Mouse (Mus musculus) hindbrain, embryonic 10.5 days (tissue): Measurements from ENCODE around the gene Stk38l. TPM values are rescaled to one million over a fixed set of nuclear protein-coding genes. Genes with fewer than 3 reads are reported as not detected.
"Not testable (repeated sequence)": the region's sequence is repeated elsewhere in the genome, so short reads cannot be mapped to it uniquely, and the experiment has no call there.

Experiments
- DNase-seq: peaks from one replicate; pipeline ENCODE4 v3.0.0-alpha.2; 2017; ENCODE audit warnings: low spot score
- H3K27ac ChIP-seq: fragments of 300-500 bp; sonication (generic); 2 replicates; pipeline ENCODE4 v1.5.1; 2016; ENCODE audit warnings: mild to moderate bottlenecking, moderate library complexity
- H3K27me3 ChIP-seq: fragments of 300-500 bp; sonication (generic); 2 replicates; pipeline ENCODE4 v1.6.1; 2016; ENCODE audit warnings: mild to moderate bottlenecking; ENCODE audit not compliant: poor library complexity, insufficient read depth, severe bottlenecking
- H3K36me3 ChIP-seq: fragments of 300-500 bp; sonication (generic); 2 replicates; pipeline ENCODE4 v1.6.1; 2016; ENCODE audit warnings: mild to moderate bottlenecking, moderate library complexity
- H3K4me1 ChIP-seq: fragments of 300-500 bp; sonication (generic); replicated peaks from 2 replicates; pipeline ENCODE4 v1.6.1; 2016; ENCODE audit warnings: mild to moderate bottlenecking
- H3K4me3 ChIP-seq: fragments of 300-500 bp; sonication (generic); 2 replicates; pipeline ENCODE4 v1.5.1; 2016; ENCODE audit warnings: mild to moderate bottlenecking, moderate library complexity
- H3K9me3 ChIP-seq: fragments of 300-500 bp; sonication (generic); 2 replicates; pipeline ENCODE4 v1.6.1; 2016; ENCODE audit warnings: mild to moderate bottlenecking, moderate library complexity
- WGBS: fragments of 180-500 bp; shearing (Covaris S2); methylation state at CpG from one replicate; pipeline ENCODE4 v1.1.7; 2016; 5-methylcytosine and 5-hydroxymethylcytosine counted together
- polyA plus RNA-seq: library from polyadenylated mRNA; unstranded; fragments of >200 nt; fragmentation: Nextera tagmentation; extraction: Ambion mirVana; gene quantifications from 2 replicates; pipeline ENCODE4 v1.2.1, GENCODE M21; 2016

The Stk38l gene
- polyA plus RNA-seq, 1 experiment from 2014 or later: 18.0 TPM

DNA sequence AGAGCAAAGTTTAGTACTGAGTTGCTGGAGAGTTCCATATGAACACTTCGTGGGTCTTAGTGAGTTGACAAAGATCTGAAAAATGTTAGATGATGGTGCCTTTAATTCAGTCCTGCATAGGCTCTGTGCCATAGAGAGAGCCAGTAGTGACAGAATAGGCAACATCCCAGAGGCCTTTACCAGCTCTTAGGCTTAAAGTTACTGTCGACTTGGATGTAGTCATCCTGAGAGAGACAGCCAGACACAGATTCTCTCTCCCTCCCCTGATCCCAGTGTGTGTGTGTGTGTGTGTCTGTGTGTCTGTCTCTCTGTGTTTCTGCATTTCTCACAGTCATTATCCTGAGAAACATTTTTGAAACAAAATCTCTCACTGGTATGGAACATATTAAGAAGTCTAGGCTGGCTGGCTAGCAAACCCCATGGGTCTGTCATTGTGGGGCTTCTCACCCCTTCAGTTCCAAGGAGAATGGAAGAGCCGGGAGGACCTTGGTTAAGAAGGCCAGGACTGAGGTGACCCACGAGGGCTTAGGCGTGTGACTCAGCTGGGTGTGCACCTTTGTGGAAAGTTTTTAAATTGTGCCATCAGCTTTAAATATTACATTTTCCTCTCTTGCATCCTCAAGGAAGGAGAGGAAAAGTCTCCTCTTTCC is 17.3 kb downstream of the Stk38l start:
- Histone ChIP-seq H3K27me3 (no peaks in the 10 kb centered on the region), H3K9me3 (no peaks in the 10 kb centered on the region), H3K27ac (no peak overlapping the region), H3K36me3 (no peaks in the 10 kb centered on the region), H3K4me1 (0 out of 2 replicates have a peak, but pooled peaks cover 3% of the 10 kb centered on the region), H3K4me3 (no peak overlapping the region)
- DNase-seq: no peak
- WGBS: 79% methylated on average over 5 of the region's 5 CpGs

DNA sequence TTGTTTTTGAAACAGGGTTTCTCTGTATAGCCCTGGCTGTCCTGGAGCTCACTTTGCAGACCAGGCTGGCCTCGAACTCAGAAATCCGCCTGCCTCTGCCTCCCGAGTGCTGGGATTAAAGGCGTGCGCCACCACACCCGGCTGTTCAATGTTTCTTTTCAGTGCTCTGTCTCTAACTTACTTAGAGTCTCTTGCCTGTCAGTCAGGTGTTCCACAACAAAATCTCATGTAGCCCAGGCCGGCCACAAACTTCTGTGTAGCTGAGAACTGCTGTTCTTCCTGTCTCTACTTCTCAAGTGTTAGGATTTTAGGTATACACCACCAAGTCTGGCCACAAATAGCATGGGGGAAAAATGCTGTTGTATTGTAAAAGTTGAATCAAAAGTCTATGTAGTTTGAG is 19.5 kb downstream of the Stk38l start:
- not testable (repeated sequence) for DNase-seq, H3K4me1 ChIP-seq, H3K27me3 ChIP-seq, H3K4me3 ChIP-seq, H3K27ac ChIP-seq, H3K36me3 ChIP-seq, H3K9me3 ChIP-seq
- 93% methylated on average over 7 of the region's 7 CpGs for WGBS

DNA sequence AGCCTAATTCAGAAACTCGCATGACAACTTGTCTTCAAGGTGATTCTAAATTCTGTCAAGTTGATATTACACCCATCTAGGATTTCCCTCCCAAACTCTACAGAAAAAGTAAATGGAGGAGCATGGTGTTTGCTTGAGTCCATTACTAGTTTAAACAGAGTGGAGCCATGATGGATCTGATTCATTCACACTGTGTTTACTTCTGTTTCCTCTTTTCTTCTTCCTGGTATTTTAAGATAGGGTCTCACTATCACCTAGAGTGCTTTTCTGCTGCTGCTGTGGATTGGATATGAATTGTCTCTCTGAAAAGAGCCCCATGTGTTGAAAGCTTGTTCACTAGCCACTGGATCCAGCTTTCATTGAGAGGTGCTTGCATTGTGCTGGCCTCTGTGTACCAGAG is 20.4 kb downstream of the Stk38l start:
- no peaks in the 10 kb centered on the region for H3K27me3 ChIP-seq
- H3K27ac ChIP-seq: no peak overlapping the region
- H3K36me3 ChIP-seq: no peaks in the 10 kb centered on the region
- no peaks in the 10 kb centered on the region for H3K4me1 ChIP-seq
- H3K9me3 ChIP-seq: no peaks in the 10 kb centered on the region
- DNase-seq: no peak
- WGBS: 96% methylated on average over 1 of the region's 1 CpGs
- H3K4me3 ChIP-seq: no peak overlapping the region

GRCm38 (mm10) chr6:146746577-146746976 is 21.8 kb downstream of the Stk38l start:
- Histone ChIP-seq H3K4me3 (no peak overlapping the region), H3K27me3 (no peaks in the 10 kb centered on the region), H3K36me3 (no peaks in the 10 kb centered on the region), H3K4me1 (no peaks in the 10 kb centered on the region), H3K9me3 (no peaks in the 10 kb centered on the region), H3K27ac (no peak overlapping the region)
- WGBS: 86% methylated on average over 5 of the region's 5 CpGs
- no peak for DNase-seq

DNA sequence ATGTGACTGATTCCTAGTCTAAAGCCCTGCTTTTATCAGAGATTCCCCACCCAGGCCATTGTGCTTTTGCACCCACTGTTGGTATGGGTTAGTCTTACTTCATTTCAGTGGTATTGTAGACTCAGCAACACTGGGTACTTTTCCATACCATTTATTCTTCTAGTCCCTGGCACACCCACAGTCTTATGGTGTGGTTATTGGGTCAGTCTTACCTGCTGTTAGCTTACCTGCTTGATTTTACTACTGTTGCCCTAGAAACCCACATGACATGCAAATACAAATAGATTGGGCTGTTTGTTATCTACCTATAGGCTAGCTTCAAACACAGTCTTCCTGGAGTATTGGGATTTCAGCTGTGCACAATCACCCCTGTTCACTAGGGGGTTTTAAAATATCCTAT is 22.3 kb downstream of the Stk38l start:
- H3K9me3 ChIP-seq: no peaks in the 10 kb centered on the region
- H3K4me1 ChIP-seq: no peaks in the 10 kb centered on the region
- H3K27ac ChIP-seq: no peak overlapping the region
- H3K27me3 ChIP-seq: no peaks in the 10 kb centered on the region
- no peaks in the 10 kb centered on the region for H3K36me3 ChIP-seq
- no peak for DNase-seq
- no peak overlapping the region for H3K4me3 ChIP-seq

DNA sequence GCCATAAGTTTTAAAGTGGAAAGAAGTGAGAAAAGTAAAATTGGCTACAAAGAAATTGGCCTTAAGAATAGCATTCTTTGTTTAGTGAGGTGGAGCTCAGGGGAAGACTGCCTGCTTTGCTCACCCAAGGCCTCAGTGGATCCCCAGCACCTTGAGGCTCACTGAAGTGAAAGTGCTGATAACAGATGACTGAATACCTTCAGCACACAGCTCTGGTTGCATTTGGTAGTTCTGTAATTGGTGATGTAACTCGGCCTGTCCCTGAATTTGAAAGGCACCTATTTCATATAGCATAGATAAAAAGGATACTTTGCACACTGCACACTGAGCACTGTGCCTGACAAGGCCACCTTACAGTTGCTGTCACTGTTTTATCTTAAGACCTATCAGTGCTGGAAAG is 23.5 kb downstream of the Stk38l start:
- Histone ChIP-seq H3K36me3 (no peaks in the 10 kb centered on the region), H3K27me3 (no peaks in the 10 kb centered on the region), H3K4me3 (no peak overlapping the region), H3K4me1 (peaks cover 1% of the 10 kb centered on the region; the same call in 1 of the 2 replicates), H3K9me3 (no peaks in the 10 kb centered on the region), H3K27ac (no peak overlapping the region)
- no peak for DNase-seq
- WGBS: 94% methylated on average over 1 of the region's 1 CpGs

DNA sequence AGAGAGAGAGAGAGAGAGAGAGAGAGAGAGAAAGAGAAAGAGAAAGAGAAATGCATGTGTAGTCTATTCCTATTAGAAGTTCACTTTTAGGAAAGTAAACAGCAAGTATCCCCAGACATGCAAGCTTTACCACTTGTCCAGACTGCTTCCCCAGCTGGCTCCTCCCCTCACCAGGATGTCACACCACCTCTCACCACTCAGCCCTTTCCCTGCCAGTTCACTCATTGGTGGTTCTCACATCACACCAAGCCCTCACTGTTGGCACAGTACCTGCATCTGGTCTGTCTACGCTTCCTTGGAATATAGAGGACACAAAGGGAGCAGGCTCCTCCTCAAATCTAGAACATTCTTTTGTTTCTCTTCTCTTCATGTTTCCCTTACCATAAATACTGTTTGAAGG is 26.9 kb downstream of the Stk38l start:
- Histone ChIP-seq H3K9me3 (no peaks in the 10 kb centered on the region), H3K27ac (no peak overlapping the region), H3K36me3 (no peaks in the 10 kb centered on the region), H3K27me3 (no peaks in the 10 kb centered on the region), H3K4me3 (no peak overlapping the region), H3K4me1 (peaks cover 16% of the 10 kb centered on the region)
- no peak for DNase-seq
- 73% methylated on average over 1 of the region's 1 CpGs for WGBS

- Histone ChIP-seq H3K36me3 (no peaks in the 10 kb centered on the region), H3K4me1 (peaks cover 20% of the 10 kb centered on the region), H3K27me3 (no peaks in the 10 kb centered on the region), H3K4me3 (no peak overlapping the region), H3K27ac (no peak overlapping the region), H3K9me3 (no peaks in the 10 kb centered on the region)
- 85% methylated on average over 2 of the region's 2 CpGs for WGBS
- DNase-seq: no peak
These were observed 27.4 kb downstream of the Stk38l start for GRCm38 (mm10) chr6:146752178-146752577.

DNA sequence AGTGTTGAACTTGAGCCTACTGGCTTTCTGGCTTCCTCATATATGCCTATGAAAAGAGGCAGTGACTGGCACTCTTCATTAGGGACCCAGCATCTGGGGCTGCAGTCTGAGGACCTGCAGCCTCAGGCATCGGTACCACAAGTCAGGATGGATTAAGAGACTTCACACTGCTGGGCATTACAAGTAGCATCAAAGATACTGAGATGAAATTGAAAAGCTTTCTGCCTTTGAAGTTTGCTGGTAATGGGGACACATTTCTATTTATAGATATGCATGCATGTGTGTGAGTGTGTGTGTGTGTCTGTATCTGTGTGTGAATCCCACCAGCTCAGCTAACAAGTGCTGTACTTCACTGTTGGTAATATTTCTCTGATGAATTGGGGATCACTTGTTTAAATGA is 27.8 kb downstream of the Stk38l start:
- Histone ChIP-seq H3K4me3 (no peak overlapping the region), H3K27ac (no peak overlapping the region), H3K27me3 (no peaks in the 10 kb centered on the region), H3K9me3 (no peaks in the 10 kb centered on the region), H3K4me1 (peaks cover 23% of the 10 kb centered on the region), H3K36me3 (no peaks in the 10 kb centered on the region)
- WGBS: 88% methylated on average over 1 of the region's 1 CpGs
- no peak for DNase-seq

DNA sequence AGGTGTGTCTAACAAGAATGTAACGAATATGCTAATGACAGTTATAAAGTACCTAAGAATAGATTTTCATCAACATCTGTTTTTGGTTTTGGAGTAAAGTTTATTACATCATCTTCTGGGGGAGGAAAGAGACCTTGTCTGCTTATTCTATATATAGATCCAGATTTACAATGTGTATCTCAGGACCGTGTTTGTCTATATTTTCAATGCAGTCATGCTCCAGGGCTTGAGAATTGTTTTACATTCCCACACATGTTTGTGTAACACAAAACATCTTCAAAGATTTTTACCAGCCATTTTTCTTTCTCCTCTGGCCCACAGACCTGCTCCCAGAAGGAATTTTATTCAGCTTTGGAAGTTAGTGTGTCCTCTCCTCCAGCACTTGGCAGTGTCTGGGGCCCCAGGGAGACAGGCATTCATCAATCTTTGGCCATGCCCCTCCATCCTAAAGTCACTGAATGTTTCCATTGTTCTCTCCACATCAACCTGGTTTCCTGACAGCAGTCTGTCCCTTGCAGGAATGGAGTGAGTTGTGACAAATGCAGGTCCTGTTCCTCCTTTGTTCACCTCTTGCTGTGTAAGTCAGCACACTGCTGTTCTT is 28.9 kb downstream of the Stk38l start:
- H3K27me3 ChIP-seq: no peaks in the 10 kb centered on the region
- H3K4me1 ChIP-seq: peaks cover 23% of the 10 kb centered on the region
- WGBS: 81% methylated on average over 2 of the region's 2 CpGs
- no peak overlapping the region for H3K4me3 ChIP-seq
- no peak overlapping the region for H3K27ac ChIP-seq
- DNase-seq: no peak
- no peaks in the 10 kb centered on the region for H3K9me3 ChIP-seq
- H3K36me3 ChIP-seq: no peaks in the 10 kb centered on the region

DNA sequence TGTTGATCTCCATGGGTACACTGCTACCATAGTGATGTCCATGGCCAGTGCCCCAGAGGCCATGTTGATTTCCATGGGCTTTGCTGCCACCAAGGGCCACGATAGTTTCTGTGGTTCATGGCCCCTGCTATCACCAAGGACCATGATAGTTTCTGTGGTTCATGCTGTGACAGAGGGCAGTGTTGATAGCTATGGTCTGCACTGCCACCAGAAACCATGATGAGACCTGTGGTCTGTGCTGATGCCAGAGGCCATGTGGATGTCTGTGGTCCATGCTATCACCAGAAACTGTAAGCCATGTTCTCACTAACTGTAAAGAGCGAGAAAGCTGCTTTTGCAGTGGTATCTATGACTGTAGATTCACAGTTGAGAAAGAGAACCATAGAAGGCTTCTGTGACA is 30.3 kb downstream of the Stk38l start:
- H3K27me3 ChIP-seq: no peaks in the 10 kb centered on the region
- no peak overlapping the region for H3K27ac ChIP-seq
- WGBS: 86% methylated on average over 2 of the region's 2 CpGs
- no peaks in the 10 kb centered on the region for H3K9me3 ChIP-seq
- no peak overlapping the region for H3K4me3 ChIP-seq
- no peak for DNase-seq
- H3K4me1 ChIP-seq: peaks cover 23% of the 10 kb centered on the region
- H3K36me3 ChIP-seq: peaks cover 5% of the 10 kb centered on the region; the same call in 1 of the 2 replicates

GRCm38 (mm10) chr6:146755679-146756078 is 30.9 kb downstream of the Stk38l start:
- no peak overlapping the region for H3K4me3 ChIP-seq
- DNase-seq: no peak
- 84% methylated on average over 4 of the region's 4 CpGs for WGBS

GRCm38 (mm10) chr6:146759027-146759426 is 34.2 kb downstream of the Stk38l start:
- no peaks in the 10 kb centered on the region for H3K9me3 ChIP-seq
- H3K27ac ChIP-seq: no peak overlapping the region
- peaks cover 10% of the 10 kb centered on the region; the same call in 1 of the 2 replicates for H3K36me3 ChIP-seq
- no peak for DNase-seq
- 92% methylated on average over 2 of the region's 2 CpGs for WGBS
- no peaks in the 10 kb centered on the region for H3K27me3 ChIP-seq
- H3K4me3 ChIP-seq: no peak overlapping the region
- peaks cover 14% of the 10 kb centered on the region for H3K4me1 ChIP-seq

More at GRCm38 (mm10) chr6:146755679-146756078, 30.9 kb downstream of the Stk38l start:
- Histone ChIP-seq H3K36me3 (peaks cover 10% of the 10 kb centered on the region; the same call in 1 of the 2 replicates), H3K27me3 (no peaks in the 10 kb centered on the region), H3K27ac (no peak overlapping the region), H3K9me3 (no peaks in the 10 kb centered on the region), H3K4me1 (peaks cover 23% of the 10 kb centered on the region)
